Mouse (Mus musculus): Measurements from ENCODE around the gene 4930442H23Rik.
"Not testable (repeated sequence)": the region's sequence is repeated elsewhere in the genome, so short reads cannot be mapped to it uniquely, and the experiment has no call there.

4930442H23Rik gene

DNA sequence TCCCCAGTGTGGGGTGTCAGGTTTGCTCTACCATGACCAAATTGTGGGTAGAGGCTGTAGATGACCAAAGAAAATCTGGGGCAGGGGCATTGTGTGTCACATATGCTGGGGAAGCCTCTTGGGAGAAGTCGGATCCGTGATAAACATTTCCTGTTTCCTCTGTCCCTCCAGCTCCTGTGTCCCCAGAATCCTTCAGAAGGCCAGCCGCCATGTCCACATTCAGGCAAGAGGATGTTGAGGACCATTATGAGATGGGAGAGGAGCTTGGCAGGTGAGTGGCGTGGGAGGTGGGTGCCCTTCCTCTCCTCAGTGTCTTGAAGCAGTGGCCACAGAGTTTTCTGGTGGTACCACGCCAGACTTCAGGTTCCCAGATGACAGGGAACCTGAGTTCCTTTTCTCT is at the start of gene 4930442H23Rik:
Gene 4930442H23Rik, minus strand, starts transcription at position 45 of the 400 bp plus-strand sequence.
- no peak for DNase-seq (ENCODE audit: low read depth)

DNA sequence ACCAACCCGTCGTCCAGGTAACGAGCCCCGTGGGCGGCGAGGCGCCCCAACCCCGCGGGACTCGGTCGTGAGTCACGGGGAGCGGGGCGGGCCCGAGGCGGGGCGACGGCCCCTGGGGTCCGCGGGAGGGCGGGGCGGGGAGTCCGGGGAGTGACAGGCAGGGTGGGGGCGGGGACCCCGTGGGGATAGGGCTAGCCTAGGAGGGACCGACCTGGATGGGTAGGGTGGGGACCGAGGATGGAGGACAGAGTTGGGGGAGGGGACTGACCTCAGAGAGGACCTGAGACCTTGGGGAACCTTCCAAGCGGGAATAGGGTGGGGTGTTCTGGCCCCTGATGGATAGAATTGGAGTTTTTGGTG is 49.6 kb upstream of the 4930442H23Rik start:
- no peak for DNase-seq (ENCODE audit: low read depth)

DNA sequence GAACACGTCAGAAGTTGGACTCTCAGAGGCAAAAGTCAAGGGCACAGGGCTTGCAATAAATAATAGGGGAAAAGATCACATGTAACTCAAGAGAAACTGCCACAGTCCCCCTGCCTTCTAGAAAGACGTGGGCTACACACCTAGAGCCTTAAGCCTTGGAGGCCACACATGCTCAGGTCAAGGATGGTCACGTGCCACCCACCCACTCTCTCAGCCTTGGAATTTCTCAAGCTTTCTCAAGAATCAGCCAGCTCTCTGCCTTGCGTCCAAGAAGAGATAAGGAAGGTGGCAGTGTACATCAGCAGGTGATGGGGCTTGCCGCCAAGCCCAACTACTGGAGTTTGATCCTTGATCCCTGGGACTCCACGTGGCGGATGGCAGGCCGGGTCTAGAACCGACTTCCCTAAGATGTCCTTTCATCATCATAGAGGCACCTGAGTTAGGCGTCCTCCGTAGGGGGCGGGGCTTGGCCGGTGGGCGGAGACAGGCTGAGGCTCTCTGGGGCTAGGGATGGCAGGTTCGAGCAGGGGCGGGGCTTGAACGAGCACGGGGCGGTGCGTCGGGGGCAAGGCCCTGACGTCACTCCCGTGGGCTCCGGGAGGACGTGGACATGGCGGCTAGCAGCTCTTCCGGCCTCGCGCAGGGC is 49.1 kb upstream of the 4930442H23Rik start, which contains the start of gene Zfr2:
Gene Zfr2, plus strand, starts transcription at position 576 of the 646 bp plus-strand sequence.
- peak; percentile 73 for DNase-seq (ENCODE audit: low read depth)

DNA sequence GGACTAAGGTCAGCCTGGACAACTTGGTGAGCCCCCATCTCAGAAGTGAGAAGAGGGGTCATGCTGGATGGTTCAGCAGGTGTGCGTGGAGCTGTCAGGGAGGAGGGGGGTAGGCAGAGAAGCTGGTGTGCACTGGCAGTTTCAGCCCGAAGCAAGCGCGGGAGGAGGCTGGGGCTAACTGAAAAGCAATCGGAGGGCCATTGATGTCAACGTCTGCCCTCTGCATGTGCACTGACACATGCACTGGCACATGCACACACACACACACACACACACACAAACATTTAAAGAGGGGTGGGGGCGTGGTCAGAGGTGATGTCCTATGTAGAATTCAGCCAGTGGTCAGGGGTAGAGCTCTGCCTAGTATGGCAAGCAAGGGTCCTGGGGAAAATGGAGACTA is 47.8 kb upstream of the 4930442H23Rik start:
- DNase-seq (ENCODE audit: low read depth): no peak

DNA sequence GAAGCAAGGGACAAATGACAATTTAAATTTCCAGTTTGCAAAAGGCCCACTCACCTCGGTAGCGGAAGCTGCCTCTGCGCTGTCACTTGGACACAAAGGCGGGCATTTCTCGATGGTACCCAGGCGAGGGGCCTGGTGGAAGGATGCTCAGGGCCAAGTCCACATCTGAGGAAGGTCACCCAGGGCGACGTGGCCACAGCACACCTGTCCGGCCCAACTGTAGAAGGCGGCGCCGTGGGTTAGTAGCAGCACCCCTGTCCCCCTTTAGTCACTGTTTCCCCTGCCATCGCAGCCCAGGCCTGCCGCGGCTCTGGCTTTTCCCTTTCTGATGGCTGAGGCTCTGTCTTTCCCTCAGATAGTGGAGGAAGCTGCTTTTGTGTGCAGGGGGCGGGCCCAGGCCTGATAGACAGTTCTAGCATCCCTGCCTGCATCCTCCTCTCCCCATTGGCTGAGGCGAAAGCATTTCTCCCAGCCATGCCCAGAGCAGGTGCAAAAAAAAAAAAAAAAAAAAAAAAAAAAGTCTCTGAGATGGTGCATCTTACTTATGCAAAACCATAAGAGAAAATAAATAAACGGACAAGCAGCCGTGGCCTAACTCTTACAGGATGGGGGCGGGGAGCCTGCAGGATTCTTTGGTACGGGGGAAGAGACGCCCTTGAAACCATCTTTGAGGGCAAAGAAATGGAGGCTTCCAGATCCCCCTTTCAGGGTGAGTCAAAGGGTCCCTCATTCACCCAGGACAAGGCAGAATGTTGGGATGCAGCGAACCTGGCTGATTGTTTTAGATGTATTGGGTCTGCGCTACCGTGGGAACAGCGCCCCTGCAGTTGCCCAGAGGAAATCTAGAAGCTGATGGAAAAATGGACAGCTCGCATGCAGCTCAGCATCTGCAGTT is 47.0 kb upstream of the 4930442H23Rik start, which contains the start of gene Atcay:
Gene Atcay, minus strand, starts transcription at position 396 of the 895 bp plus-strand sequence.
- DNase-seq (ENCODE audit: low read depth): no peak

DNA sequence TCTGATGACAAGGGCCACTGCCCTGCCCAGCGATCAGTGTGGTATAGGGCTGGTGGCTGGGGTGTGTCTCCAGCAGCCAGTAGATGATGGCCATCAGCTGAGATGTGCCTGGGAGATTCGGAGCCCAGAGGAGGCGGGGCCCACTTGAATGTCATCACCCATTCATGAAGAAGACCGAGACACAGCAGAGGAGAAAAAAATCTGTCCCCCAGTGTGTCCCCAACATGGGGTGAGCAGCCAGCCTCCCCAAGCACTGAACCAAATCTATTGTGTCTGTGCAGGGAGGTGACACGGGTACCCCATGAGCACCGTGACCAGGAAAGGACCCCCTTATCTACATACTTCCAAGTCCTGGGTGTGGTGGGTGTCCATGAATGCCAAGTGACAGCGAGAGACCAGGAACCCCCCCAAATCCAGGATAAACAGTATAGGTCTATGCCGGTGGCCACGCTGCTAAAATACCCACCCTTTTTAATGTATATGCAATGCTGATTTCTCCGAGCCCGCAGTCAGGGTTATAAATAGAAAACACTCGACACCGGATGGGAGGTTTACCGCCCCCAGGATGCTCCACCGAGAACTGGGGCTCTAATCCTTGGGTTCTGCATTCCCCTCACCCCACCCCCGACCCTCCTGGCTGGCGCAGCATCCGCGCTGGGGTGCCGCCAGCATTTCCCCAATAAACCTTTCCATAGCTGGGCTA is 46.2 kb upstream of the 4930442H23Rik start:
- no peak for DNase-seq (ENCODE audit: low read depth)

DNA sequence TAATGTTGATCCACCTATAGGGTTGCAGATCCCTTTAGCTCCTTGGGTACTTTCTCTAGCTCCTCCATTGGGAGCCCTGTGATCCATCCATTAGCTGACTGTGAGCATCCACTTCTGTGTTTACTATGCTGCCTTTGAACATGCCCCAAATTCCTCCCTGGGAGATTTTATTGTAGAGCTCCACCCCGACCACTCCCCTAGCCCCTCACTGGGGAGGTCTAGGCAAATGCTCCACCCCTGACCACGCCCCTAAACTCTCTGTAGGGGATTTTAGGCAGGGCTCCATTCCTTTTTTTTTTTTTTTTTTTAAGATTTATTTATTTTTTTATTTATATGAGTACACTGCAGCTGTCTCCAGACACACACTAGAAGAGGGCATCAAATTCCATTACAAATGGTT is 40.1 kb upstream of the 4930442H23Rik start:
- not testable (repeated sequence) for DNase-seq (ENCODE audit: low read depth)

DNA sequence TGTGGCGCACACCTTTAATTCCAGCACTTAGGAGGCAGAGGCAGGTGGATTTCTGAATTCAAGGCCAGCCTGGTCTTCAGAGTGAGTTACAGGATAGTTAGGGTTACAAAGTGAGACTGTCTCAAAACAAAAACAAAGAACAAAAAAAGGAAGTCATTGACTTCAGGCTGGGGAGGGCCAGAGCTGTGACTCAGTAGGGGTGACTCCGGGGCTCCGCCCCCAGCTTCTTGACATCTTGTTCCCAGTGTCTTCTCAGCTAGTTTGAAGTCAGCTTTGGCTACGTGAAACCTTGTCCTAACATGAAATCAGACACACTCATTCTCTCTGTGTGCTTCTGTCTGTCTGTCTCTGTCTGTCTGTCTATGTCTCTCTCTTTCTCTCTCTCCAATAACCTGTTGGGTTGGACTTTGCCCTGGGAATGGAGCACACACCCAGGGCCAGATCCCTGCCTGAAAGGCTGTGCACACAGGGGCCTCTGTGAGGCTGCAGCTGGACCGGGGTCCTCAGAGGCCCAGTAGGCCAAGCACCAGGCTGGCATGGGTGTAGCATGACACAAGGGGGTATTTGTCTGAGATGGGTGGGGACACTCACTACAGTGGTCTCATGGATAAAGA is 37.9 kb upstream of the 4930442H23Rik start:
- no peak for DNase-seq (ENCODE audit: low read depth)

DNA sequence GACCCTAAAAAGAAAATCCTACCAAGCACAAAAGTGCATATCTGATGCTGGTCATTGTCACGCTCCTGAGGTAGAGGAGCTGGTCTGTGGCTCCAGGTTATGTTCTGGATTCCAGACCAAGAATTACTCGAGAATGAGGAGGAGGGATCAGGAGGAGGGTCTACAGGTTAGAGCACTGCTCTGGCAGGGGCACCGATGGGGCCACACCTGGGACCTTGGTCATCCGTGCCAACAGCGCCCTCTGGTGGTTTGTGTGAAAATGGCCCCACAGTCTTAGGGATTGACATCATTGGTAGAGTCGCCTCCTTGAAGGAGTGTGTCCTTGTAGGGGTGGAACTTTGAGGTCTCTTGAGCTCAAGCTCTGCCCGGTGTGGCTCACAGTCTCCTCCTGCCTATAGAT is 34.3 kb upstream of the 4930442H23Rik start:
- no peak for DNase-seq (ENCODE audit: low read depth)

DNA sequence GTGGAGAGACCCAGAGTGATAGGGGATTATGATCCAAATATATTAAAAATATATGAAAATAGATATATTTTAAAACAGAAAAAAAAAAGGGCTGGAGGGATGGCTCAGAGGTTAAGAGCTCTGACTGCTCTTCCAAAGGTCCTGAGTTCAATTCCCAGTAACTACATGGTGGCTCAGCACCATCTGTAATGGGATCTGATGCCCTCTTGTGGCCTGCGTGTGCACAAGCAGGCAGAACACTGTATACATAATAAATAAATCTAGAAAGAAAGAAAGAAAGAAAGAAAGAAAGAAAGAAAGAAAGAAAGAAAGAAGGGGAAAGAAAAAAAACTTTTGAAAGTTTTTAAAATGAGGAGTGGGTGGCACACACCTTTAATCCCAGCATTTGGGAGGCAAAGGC is 33.6 kb upstream of the 4930442H23Rik start:
- DNase-seq (ENCODE audit: low read depth): not testable (repeated sequence)

DNA sequence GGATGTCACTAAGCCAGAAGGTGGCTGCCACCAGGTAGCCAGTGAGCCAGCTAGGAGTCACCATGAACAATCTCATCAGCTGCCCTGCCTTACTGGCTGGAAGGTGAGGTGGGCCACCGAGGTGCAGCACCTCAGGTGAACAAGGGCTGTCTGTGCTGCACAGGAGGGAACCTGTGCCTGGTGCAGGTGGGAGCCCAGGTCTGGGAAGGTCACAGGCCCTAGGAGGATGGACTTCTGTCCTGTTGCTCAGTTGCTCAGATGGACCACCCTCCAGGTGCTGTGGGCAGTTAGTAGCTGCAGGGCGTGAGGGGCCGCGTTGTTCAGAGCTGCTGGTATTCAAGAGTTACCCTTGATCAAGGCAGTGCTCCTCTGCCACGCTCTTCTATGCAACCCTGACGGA is 33.2 kb upstream of the 4930442H23Rik start:
- DNase-seq (ENCODE audit: low read depth): no peak

DNA sequence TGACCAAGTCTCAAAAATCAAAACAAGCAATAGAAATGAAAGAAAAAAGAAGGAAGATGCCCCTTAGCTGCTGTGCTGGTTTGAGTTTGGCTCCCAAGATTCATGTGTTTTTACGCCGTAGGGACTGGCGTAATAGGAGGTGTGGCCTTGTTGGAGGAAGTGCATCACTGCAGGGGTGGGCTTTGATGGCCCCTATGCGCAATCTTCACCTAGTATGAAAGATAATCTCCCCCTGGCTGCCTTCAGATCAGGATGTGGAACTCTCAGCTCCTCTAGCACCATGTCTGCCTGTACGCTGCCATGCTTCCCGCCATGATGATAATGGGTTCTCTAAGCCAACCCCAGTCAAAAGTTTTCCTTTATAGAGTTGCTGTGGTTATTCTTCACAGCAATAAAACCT is 32.6 kb upstream of the 4930442H23Rik start:
- DNase-seq (ENCODE audit: low read depth): no peak

DNA sequence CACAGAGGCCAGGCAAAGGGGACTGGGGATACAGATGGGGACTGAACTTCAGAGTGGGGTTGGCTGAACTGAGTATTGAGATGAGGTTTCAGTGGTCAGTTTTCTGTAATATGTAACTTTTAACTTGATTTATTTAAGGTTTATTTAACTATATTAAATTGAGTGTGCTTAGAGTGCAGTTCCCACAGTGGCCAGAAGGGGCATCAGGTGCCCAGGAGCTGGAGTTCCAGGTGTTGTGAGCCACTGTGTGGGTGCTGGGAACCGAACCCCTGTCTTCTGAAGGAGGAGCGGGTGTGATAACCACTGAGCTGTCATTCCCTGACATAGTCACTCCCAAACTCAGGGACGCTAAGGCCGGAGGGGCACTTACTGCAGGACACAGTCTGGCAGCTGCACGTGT is 26.5 kb upstream of the 4930442H23Rik start:
- no peak for DNase-seq (ENCODE audit: low read depth)

DNA sequence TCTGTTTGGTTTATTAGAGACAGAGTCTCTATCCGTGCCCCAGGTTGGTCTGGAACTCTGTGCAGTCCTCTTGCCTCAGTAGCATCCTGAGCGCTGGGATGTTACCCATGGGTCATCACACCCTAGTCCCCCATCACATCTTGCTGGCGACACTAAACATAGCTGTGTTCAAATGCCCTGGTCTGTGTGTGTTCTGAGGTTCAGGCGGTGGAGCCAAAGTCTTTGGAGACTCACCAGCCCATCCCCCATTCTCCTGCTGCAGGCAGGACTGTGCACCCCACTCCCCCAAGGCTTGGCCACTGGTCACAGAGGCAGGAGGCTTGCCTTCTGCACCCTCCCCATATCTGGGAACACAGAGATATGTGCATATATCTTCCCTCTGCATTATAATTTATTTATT is 20.5 kb upstream of the 4930442H23Rik start:
- DNase-seq (ENCODE audit: low read depth): no peak

DNA sequence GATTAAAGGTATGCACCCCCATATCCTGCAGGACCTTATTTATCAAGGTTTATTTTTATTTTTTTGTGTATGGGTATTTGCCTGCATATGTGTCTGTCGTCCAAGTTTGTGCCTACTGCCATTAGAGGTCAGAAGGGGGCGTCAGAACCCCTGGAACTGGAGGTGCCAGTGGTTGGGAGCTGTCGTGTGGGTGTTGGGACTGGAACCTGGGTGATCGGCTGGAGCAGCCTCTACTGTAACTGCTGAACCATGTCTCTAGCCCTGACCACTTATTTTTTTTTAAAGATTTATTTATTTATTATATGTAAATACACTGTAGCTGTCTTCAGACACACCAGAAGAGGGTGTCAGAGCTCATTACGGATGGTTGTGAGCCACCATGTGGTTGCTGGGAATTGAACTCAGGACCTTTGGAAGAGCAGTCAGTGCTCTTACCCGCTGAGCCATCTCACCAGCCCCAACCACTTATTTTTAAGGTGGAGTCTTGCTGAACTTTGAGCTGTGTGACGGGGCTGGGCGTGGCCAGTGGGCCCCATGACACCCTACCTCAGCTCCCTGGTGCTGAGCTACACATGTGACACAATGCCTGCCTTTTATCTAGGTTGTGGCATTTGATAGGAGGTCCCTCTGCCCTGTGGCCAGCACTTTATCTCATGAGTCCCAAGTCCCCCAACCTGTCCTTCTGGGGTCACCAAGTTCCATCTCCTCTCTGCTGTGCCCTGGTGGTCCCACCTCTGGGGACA is 19.5 kb upstream of the 4930442H23Rik start:
- DNase-seq (ENCODE audit: low read depth): no peak

DNA sequence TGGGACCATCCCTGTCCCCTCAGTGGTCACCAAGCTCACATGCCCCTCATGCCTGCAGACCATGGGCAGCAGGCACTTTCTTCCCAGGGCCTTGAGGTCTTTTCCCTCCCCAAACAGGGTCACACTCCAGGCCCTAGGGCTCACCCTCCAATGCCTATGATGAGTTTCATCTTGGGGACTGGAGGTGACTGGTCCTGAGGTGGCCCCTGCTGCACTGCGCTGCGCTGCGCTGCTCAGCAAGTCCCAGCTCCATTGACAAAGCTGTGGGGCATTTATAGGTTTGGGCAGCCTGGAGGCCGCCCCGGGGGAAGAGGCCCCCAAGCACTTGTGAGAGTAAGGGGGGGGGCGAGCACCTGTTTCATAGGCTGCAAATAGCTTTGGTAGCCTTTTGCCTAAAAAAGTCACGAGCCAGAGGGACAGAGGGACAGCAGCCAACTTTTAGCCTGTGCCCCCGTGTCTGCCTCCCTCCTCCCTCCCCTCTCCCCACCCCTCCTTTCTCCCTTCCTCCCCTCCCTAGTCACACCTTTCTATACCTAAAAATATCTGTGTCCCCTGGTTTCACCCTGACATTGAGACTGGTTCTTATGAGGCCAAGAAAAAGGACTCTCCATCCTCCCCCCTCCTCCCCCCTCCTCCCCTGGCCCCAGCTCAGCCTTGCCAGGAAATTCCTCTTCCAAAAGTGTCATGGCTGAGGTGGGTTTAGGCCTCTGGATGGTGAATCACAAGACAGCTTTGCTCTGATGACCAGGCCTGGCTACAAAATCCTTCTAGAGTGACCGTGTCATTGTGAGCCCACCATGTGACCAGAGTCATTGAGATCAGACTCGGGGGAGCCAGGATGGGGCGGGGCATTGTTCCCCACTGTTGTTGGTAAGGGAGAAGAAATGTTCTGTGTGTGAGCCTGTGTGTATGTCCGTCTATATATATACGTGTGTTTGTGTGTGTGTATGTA is 18.4 kb upstream of the 4930442H23Rik start, which contains the start of gene Nmrk2:
Gene Nmrk2, minus strand, starts transcription at position 245 of the 952 bp plus-strand sequence.
- DNase-seq (ENCODE audit: low read depth): no peak

DNA sequence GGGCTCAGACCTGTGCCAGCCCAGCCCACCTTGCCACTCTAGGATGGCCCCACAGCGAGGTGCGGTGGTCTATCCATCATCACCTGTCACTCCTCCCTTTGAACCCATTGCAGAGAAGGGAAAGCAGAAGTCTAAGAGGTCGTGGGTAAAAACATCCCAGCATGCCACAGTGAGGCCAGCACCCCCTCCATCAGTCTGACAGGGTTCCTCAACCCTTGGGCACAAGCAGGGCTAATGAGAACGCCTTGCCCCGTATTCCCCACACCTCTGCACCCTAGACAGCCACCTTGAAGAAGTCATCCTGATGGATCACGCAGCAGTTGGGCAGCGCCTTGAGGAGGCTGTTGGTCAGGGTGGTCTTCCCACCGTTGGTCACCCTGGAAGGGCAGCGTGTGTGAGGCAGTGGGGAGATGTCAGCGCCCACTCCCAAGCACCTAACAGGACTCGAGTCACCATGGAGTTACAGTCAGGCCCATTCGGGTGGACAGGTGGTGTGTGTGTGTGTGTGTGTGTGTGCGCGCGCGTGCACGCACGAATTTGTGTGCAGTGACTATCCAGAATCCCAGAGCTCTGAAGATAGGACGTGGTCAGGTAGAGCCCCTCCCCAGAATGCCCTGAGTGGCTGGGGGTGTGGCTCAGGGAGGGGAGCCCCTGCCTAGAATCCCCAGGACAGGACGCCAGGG is 17.1 kb upstream of the 4930442H23Rik start:
- no peak for DNase-seq (ENCODE audit: low read depth)

DNA sequence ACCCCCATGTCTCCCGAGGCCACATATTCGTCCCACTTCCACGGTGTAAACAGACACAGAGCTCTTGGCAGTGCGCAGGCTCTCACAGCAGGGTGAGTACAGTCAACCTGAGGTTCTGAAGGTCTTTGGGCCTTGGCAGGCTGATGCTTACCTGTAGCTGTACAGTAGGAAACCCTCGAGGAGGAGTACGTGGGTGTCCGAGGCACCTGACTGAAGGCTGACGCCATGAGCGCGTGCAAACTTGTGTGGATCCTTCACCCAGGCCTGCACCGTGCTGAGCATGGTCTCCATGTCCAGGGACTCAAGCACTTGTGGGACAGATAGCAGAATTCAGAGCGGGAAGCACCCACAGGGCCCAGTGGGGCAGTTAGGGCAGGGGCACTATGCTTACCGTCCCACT is 16.5 kb upstream of the 4930442H23Rik start:
- no peak for DNase-seq (ENCODE audit: low read depth)

DNA sequence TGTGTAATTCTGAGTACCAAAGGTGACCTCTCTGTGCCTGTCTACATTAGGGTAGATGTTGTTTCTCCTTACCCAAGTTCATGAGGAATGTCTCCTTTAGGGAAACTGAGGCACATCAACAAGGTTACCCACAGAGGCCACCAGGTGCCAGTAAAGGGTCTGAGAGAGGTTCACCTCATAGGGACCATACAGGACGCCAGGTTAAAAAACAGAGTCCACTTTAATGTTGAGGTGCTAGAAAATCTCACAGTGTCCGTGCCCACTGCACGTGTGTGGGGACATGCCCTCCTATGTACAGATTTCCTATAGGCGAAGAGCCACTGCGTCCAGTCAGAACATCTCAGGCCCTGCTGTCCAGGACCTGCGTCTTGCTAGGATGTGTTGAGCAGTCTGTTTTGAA is 15.3 kb upstream of the 4930442H23Rik start:
- no peak for DNase-seq (ENCODE audit: low read depth)

DNA sequence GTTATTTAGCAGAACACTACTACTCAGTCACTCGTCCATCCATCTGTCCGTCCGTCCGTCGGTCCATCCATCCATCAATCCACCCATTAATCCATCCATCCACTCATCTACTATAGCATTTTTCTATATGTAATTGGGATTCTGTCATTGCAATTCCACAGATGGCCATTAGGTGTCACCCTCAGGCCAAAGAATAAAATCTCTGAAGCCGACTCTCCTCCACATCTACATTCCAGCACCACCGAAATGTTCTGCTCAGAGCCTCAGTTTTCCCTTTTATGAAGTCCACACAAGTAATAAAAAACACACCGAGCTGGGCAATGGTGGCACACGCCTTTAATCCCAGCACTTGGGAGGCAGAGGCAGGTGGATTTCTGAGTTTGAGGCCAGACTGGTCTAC is 14.6 kb upstream of the 4930442H23Rik start:
- no peak for DNase-seq (ENCODE audit: low read depth)
